Mouse (Mus musculus): ENCODE measurements around the gene Gpc5. TPM values are rescaled to one million over a fixed set of nuclear protein-coding genes. Genes with fewer than 3 reads are reported as not detected.

Gene Gpc5
- total RNA-seq, 4 experiments from 2014 or later, result 32.4 to 37.0 (median 36.0) TPM

DNA sequence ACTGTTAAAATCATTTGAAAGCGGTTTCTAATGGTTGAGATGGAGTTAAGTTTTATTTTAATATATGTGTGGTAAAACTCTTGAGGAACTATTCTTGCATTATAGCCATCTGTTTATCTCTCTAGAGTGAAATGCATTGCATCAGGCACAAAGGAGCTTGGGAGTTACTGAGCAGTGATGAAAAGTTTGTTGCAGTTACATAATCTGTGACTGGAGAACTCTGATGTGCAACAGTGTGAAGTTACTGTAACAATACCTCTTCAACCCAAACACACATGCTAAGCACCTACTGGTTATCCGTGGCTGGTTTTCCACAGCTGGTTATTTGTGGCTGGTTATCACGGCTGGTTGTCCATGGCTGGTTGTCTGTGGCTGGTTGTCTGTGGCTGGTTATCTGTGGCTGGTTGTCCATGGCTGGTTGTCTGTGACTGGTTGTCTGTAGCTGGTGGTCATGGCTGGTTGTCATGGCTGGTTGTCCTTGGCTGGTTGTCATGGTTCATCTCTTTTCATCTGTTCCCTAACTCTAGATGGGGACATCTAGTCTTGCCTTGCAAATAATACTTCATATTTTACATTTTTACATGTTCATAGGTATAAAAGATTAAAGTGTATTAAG, 273.4 kb downstream of the Gpc5 start:
- DNase-seq (ENCODE audit: low spot score in 2 of 2), result no peak

DNA sequence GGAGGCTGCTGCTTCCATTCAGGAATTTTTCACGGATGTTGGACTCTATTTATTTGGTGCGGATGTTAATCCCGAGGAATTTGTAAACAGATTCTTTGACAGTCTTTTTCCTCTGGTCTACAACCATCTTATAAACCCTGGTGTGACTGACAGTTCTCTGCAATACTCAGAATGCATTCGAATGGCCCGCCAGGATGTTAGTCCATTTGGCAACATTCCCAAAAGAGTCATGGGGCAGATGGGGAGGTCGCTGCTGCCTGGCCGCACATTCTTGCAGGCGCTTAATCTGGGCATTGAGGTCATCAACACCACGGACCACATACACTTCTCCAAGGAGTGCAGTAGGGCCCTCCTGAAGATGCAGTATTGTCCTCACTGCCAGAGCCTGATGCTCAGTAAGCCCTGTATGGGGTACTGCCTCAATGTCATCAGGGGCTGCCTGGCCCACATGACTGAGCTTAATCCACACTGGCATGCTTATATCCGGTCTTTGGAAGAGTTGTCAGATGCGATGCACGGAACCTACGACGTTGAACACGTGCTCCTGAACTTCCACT, 277.7 kb downstream of the Gpc5 start:
- DNase-seq (ENCODE audit: low spot score in 2 of 2), result no peak

DNA sequence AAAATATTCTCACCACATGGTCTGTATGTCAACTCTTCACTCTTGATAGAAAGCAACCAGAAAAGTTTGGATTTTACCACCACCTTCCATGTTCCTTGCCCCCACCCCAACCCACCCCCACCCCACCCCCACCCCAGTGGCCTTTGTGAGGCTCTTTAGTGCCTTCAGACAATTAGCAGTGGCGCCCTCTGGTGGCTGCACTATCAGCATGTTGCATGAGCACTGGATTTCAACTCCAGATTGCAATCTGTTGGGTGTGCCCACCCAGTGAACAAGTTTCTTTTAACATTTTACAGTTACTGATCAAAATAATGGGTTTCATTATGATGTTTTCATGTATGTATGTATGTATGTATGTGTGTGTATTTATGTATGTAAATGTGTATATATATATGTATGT, 279.1 kb downstream of the Gpc5 start:
- DNase-seq (ENCODE audit: low spot score in 2 of 2), result no peak

DNA sequence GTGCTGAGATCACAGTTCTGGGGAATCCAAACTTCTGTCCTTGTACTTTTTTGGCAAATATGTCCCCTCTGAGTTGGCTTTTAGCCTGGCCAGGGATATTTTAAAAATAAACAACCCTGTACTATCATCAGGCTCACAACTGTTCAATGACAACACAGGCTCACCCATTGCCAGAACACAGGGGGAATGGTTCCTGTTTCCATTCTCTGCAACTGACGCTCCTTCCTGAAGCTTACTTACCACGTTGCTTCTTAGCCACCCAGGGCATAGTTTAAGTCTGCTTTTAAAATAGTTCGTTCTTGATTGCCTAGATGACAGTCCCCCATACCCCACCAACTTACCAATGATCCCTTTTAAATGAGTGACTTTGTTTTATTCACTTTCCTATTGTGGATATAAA, 299.8 kb downstream of the Gpc5 start:
- DNase-seq (ENCODE audit: low spot score in 2 of 2), result no peak

DNA sequence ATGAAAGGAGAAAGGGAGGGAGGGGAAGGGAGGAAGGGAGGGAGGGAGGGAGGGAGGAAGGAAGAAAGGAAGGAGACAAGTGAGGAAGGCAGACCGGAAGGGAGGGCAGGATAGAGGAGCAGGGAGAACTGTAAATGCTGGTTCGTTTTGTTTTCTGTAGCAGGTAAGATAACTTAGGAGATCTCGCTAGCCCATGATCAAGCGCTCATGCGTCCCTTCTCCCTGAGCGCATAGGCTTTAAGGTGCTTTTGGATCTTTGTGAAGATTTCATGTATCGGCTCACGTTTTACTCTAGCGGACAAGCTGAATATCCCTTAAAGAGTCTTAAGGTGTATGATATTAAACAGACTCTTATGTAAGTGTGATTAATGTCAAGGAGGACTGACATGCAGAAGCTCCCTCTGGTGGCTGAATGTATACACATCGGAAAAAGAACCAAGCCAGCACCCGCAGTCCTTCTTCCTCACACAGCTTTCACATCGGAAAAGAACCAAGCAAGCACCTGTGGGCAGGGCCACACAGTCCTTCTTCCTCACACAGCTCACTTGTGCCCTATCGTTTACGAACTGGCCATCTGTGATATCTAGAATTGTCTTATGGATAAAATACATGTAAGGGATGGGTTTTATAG, 301.0 kb downstream of the Gpc5 start:
- peak; percentile 10 to 21 for DNase-seq (ENCODE audit: low spot score in 2 of 2)

DNA sequence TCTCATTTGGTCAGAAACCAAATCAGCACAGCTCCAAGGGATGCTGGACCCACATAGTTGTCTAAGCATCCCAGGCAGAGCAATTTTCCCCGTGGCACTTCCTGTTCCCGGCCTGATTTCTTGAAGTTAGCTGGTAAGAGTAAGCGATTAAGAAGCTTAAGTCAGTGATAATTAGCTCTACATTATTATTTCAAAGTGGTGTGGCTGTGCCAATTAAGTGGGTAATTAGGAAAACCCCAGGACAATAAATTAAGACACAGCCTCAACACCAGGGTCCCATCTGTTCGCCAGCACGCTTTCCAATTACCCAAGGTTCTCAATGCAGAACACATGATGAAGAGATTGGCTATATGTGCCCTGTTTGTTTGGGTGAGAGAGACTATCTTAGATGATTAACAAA, 314.6 kb downstream of the Gpc5 start:
- DNase-seq (ENCODE audit: low spot score in 2 of 2), result no peak

DNA sequence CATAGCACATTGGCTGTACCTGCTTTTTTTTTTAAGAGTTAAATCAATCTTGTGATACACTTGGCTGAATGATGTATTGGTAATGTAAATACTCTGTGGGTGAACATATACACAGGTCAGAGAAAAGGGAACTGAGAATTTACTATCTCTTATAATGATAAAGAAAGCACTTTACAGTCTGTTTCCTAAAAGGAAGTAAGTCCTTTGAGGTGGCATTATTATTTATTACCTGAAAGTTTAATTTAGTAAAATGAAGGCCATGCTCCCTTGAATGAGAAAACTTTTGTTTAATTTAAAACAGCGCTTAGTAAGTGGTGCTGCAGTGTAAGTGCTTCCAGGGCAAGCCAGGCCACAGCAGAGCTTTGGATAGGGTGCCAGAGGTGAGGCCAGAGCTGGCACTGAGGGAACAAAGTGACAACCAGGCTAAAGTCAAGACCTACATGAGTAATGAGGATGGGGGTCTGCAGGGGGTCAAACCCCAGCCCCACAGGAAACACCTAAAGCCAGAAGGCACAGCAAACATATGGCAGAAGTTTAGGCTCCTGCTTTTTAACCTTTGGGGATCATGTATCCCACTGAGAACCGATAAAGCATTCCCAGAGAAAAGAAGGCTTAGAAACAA, 315.4 kb downstream of the Gpc5 start:
- DNase-seq (ENCODE audit: low spot score in 2 of 2), result no peak

DNA sequence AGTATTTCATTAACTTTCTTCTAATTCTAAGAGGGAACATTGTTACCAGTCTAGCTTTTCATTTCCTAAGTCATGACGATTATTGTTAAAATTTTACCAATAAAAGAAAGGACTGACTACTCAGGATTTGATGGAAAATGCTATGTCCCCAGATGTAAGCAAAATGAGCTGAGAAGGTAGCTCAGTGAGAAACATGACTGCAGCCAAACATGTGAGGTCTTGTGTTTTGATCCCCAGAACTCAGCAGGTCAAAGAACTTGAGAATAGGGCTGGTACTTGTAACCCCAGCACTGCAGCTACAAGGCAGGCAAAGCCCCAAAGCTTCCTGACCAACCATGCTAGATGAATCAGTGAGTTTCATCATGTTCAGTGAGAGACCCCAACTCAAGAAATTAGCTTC, 318.9 kb downstream of the Gpc5 start:
- DNase-seq (ENCODE audit: low spot score in 2 of 2), result no peak

DNA sequence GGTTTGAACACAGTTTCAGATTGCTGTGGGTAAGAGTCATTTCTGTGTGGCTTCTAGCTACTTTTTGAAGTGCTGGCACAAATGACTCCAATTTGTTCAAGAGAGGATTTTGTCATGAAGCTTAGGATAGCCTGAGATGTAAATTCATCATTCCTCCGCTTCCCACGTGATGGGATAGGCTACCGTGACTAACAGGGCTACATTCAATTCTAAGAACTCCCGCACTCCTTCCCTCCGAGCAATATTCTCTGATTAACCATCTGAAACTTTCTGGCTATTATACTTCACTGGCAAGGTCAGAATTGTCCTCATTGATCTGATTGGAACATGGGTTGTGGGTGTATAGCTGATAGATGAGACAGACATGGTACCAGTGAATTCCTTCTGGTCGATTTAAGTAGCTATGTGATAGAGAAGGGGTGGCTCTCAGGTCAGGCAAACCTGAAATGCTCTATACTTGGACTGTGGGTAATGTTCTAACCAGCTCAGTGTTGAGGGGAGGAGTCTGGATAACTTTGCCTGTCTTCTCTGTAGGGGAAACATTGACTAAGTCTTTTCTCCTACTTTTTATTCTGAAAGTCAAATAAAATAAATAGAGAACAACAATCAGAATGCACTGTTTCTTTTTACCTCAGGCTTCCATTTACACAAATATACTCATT, 319.6 kb downstream of the Gpc5 start:
- DNase-seq (ENCODE audit: low spot score in 2 of 2), result no peak

DNA sequence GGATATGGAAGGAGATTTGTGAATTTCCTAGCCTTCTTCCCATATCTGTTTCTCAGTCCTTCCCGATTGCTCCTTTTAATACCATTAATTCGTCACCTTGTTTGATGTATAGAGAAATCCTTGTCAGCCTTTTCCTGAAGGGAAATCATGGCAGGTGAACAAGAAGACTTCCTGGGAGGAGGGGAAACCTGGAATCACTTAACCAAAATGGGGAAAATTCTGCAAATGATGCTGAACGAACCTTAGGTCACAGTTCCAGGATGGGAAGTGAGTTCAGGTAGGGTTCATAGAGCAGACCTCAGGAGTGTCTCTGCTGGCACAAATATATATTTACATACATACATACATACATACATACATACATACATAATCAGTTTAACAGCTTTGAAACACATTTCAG, 320.8 kb downstream of the Gpc5 start:
- no peak for DNase-seq (ENCODE audit: low spot score in 2 of 2)

DNA sequence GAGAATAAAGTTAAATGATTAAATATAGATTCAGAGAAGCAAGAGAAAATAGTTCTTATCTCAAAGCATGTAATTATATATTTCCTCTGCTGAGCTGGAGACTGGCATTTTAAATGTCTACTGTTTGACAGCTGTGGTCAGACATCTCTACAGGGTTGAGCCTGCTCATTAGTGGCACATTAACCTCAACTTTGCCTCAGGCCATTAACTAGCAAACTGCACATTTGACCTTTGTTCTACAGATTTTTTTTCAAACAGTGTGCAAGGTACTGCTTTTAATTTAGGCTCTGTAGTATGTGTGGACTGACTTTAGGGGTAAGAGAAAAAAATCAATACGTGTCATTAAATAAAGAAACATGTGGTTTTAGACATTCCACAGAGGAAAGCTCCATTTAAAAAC, 321.4 kb downstream of the Gpc5 start:
- no peak for DNase-seq (ENCODE audit: low spot score in 2 of 2)

DNA sequence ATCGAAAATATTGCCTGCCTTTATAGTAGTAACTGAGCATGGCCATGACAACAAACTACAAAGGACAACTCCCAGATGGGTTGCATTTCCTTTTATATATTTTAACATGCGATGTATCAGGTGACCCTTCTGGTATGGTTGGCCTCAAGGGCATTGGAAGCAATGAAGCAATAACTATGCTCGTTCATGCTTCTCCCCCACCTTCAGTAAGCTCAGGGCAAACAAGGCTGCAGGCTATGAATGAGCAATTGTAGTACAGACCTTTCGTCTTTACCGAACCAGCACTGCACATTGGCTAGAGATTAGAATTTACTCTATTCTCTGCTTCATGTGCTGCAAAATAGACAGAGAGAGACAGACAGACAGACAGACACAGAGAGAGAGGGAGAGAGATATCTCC, 322.5 kb downstream of the Gpc5 start:
- DNase-seq (ENCODE audit: low spot score in 2 of 2), result no peak

DNA sequence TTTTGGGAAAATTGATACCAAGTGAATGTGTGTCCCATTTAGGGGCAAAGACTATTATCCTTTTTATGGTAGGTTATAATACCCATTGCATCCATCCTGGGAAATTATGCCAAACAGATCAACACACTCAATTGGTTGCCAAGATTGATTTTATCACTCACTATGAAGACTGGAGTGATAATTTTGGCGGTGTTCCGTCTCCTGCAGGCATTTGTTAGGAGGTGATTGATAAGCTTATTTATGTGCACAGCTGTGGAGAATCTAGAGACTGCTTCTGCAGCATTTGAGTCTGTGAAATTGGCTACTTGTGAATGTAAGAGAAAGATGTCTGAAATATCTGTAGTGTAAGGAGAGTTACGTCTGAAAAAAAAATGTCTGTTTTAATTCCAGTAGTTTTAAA, 340.0 kb downstream of the Gpc5 start:
- DNase-seq (ENCODE audit: low spot score in 2 of 2), result no peak

DNA sequence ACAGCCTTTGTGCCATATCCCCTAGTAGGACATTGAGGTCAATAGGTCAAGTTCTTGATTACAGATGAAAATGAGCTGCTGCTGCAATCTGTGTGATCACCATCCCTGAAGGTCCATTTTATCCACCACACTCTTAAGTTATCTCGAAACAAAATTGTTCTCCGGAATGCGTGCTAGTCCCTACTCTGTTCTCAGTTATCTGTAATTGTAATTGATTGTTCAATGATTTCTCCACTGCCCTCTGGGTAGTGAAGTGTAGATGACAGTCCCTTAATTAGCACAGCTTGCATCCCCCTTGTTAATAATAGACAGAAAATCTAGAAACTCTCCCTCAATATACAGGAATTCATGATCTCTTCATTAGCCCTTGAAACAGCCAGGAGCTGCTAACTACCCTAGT, 340.4 kb downstream of the Gpc5 start:
- no peak for DNase-seq (ENCODE audit: low spot score in 2 of 2)

DNA sequence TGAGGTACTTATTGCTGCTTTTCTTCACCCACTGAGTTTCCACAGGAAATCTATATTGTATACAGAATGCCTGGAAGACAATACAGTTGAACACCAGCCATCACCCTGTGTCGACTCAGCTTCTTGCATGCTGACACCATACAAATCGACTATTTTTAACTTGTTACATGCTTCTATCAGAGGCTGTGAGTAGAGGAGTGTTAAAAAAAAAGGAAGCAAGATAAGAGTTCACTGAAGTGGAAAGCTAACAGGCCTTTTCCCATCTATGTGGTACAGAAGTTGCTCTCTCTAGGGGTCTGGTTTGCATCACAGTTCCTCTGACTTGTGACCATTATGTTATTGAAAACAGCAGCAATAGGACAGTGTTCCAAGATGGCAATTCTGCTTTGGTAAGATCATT, 344.6 kb downstream of the Gpc5 start:
- DNase-seq (ENCODE audit: low spot score in 2 of 2), result no peak

DNA sequence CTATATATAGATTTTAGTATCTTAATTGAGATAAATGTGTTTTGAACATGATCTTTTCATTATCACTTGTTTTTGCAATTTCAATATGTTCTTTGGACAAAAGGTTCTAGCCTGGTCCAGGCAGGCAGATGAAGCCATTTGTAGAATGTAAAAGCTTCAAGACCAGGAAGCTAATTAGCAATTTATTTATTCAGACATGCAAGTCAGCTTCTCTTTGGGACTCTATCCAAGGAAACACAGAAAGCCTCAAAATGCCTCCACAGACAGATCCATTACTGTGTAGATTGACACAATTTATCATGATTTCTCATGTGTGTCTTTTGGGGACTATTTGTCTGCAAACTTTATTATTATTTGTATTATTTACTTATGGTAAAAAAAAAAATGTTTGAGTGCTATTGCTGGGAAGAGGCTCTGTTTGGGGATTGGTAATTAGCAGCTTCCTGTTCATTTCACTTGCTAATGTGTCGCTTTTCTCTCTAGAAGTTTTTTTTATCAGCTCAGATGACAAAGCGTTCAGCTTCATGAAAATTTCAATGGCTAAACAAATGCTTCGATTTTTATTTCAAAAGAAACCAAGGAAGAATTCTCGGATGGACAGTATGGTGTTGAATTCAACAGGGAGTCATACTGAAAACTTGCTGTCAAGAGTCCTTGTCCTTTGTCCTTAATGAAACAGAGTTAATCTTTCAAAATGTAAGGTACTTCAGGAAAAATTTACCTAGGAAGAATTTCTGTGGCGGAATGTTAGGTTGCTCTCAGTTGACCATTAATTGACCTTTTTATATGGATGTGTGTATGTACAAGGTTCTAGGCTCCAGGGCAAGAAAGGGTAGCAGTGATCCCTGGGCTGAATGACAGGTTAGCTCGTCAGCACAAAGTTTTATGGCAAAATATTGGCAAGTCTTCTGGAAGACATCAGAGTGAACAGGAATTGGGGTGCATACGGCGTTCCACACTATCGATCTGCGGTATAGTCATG, 353.1 kb downstream of the Gpc5 start:
- no peak for DNase-seq (ENCODE audit: low spot score in 2 of 2)

DNA sequence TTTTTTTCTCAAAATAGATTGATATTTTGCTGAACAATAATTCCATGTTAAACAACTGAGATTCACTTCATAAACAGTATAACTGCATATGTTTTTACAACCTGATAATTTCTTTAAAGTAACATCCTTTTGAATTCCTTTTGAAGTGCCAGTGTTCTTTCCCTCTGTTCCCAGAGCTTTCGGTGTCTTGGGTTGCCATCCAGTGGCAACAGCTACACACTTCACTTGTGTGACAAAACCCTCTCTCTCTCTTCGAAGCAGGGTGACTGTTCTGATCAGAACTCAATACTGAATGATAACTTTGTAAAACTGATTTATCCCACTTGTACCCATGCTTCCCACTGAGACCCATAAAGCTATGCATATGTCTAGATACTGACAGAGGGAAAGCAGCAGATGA, 358.9 kb downstream of the Gpc5 start:
- no peak for DNase-seq (ENCODE audit: low spot score in 2 of 2)

DNA sequence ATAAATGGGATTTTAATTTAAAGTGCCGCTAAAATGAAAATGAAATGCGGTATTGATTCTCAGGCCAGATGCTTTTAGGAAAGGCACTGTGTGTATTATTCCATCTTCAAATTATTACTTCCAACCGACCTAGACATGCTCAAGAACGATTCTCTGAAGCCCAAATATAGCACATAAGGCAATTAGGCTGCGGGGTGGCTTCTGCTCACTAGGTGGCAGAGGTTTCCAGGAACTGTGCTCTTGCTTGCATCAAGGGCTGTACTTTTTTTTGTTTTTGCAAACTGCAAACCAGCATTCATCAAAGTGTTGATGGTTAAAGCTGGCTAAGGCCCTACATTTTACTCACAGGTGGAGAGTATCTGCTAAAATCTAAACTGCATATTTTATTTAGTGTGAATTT, 375.9 kb downstream of the Gpc5 start:
- no peak for DNase-seq (ENCODE audit: low spot score in 2 of 2)

DNA sequence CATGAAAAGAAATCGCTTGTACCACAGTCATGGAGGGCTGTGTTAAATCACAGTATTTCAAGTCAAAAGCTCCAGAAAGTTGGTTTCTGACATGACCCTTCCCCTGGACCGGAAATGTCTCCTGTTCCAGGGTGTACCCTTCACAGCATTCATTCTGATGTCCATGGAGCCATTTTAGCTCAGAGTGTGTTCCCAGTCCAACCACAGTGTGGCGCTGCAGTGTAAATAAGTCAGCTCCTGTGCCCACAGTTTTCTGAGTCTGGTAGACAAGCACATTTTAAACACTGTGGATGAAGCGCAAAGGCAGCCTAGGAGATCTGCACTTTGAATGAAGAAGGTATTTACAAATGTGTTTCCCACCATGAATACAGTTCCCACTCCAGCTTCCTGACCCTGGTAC, 383.2 kb downstream of the Gpc5 start:
- peak; percentile 11 to 38 for DNase-seq (ENCODE audit: low spot score in 2 of 2)

DNA sequence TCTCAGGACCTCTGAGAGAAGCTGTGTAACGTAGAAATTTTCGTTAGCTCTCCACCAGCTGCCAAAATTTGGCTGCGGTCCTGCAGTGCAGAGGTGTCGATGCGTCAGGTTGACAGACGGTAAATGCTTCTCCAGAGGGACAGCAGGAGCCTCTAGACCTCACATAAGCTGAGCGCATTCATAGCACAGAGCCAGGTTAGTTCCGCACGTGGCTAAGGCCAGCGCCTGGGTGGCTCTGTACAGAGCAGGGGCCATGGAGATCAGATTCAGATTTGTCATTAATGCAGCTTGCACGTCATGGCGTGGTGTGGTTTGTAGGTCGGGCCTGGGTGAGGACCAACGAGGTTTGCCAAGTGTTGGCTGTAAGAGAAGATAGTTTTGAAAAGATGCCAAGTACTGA, 385.3 kb downstream of the Gpc5 start:
- DNase-seq (ENCODE audit: low spot score in 2 of 2), result no peak

DNA sequence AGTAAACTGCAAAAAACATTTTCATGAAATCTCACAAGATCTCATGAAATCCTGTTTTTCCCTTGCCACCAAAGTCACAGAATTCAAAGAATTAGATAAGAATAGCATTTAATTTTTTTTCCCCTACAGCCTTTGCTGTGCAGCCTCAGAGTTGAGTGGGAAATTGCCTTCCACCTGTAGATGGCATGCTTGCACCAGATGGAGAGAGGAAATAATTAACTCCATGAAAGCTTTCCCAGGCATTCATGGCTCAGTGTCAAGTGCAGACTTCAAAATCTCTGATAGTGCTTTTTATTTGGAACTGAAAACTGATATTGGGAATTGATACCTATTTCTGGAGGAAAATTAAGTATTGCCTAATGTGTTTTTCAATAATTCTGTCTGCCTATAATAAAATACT, 393.1 kb downstream of the Gpc5 start:
- DNase-seq (ENCODE audit: low spot score in 2 of 2), result no peak
